Mouse (Mus musculus) hindbrain, embryonic 13.5 days (tissue): ENCODE measurements around the gene Arhgef3. TPM values are rescaled to one million over a fixed set of nuclear protein-coding genes. Genes with fewer than 3 reads are reported as not detected.

Experiments
- ATAC-seq: fragments of 200-750 bp; cut with Nextera tagmentation; 2 replicates; pipeline ENCODE4 v1.8.0; 2017; ENCODE audit warnings: moderate TSS enrichment; ENCODE audit not compliant: low FRiP score
- H3K27ac ChIP-seq: fragments of 300-500 bp; sonication (generic); 2 replicates; pipeline ENCODE4 v1.5.1; 2015; ENCODE audit warnings: inconsistent platforms, mild to moderate bottlenecking, moderate library complexity
- H3K27me3 ChIP-seq: fragments of 300-500 bp; sonication (generic); 2 replicates; pipeline ENCODE4 v1.6.1; 2015; ENCODE audit warnings: mild to moderate bottlenecking, inconsistent platforms
- H3K36me3 ChIP-seq: fragments of 300-500 bp; sonication (generic); 2 replicates; pipeline ENCODE4 v1.6.1; 2015; ENCODE audit warnings: mild to moderate bottlenecking, inconsistent platforms
- H3K4me1 ChIP-seq: fragments of 300-500 bp; sonication (generic); replicated peaks from 2 replicates; pipeline ENCODE4 v1.6.1; 2015; ENCODE audit warnings: inconsistent platforms
- H3K4me2 ChIP-seq: fragments of 300-500 bp; sonication (generic); 2 replicates; pipeline ENCODE4 v1.6.1; 2015; ENCODE audit warnings: inconsistent platforms, mild to moderate bottlenecking, moderate library complexity
- H3K4me3 ChIP-seq: fragments of 300-500 bp; sonication (generic); 2 replicates; pipeline ENCODE4 v1.5.1; 2015; ENCODE audit warnings: mild to moderate bottlenecking, inconsistent platforms
- H3K9ac ChIP-seq: fragments of 300-500 bp; sonication (generic); 2 replicates; pipeline ENCODE4 v1.6.1; 2015; ENCODE audit warnings: mild to moderate bottlenecking, inconsistent platforms
- H3K9me3 ChIP-seq: fragments of 300-500 bp; sonication (generic); 2 replicates; pipeline ENCODE4 v1.6.1; 2016; ENCODE audit warnings: inconsistent platforms
- WGBS: fragments of 180-500 bp; shearing (Covaris S2); methylation state at CpG from one replicate; pipeline ENCODE4 v1.1.7; 2015; 5-methylcytosine and 5-hydroxymethylcytosine counted together
- polyA plus RNA-seq: library from polyadenylated mRNA; unstranded; fragments of >200 nt; fragmentation: Nextera tagmentation; extraction: Ambion mirVana; gene quantifications from 2 replicates; pipeline ENCODE4 v1.2.1, GENCODE M21; 2015

Arhgef3 gene
- polyA plus RNA-seq, 1 experiment from 2014 or later, result 6.2 TPM

- Histone ChIP-seq H3K9ac (no peak overlapping the region), H3K9me3 (no peaks in the 10 kb centered on the region), H3K27ac (no peak overlapping the region), H3K36me3 (no peaks in the 10 kb centered on the region), H3K4me1 (peaks cover 8% of the 10 kb centered on the region), H3K4me3 (no peak overlapping the region), H3K4me2 (no peak overlapping the region), H3K27me3 (no peaks in the 10 kb centered on the region)
- 93% methylated on average over 7 of the region's 7 CpGs for WGBS
- no peak for ATAC-seq
Measured at GRCm38 (mm10) chr14:27147726-27148125, 33.0 kb downstream of the Arhgef3 start.

- Histone ChIP-seq H3K36me3 (no peaks in the 10 kb centered on the region), H3K9ac (no peak overlapping the region), H3K27me3 (no peaks in the 10 kb centered on the region), H3K4me1 (peaks cover 8% of the 10 kb centered on the region), H3K27ac (no peak overlapping the region), H3K9me3 (no peaks in the 10 kb centered on the region), H3K4me2 (no peak overlapping the region), H3K4me3 (no peak overlapping the region)
- 92% methylated on average over 5 of the region's 5 CpGs for WGBS
- no peak for ATAC-seq
Measured at GRCm38 (mm10) chr14:27149401-27149800, 34.7 kb downstream of the Arhgef3 start.

- ATAC-seq, result no peak
- H3K27ac ChIP-seq, result no peak overlapping the region
- 72% methylated on average over 6 of the region's 6 CpGs for WGBS
- no peaks in the 10 kb centered on the region for H3K9me3 ChIP-seq
- H3K4me2 ChIP-seq, result no peak overlapping the region
- no peaks in the 10 kb centered on the region for H3K36me3 ChIP-seq
- H3K4me1 ChIP-seq, result peaks cover 6% of the 10 kb centered on the region
- no peaks in the 10 kb centered on the region for H3K27me3 ChIP-seq
- H3K9ac ChIP-seq, result no peak overlapping the region
- H3K4me3 ChIP-seq, result no peak overlapping the region
Measured at GRCm38 (mm10) chr14:27150011-27150640, 35.4 kb downstream of the Arhgef3 start.

- H3K4me2 ChIP-seq, result no peak overlapping the region
- WGBS, result 61% methylated on average over 8 of the region's 8 CpGs
- no peaks in the 10 kb centered on the region for H3K4me1 ChIP-seq
- no peak overlapping the region for H3K27ac ChIP-seq
- no peak for ATAC-seq
- H3K27me3 ChIP-seq, result no peaks in the 10 kb centered on the region
- no peaks in the 10 kb centered on the region for H3K36me3 ChIP-seq
- H3K9me3 ChIP-seq, result no peaks in the 10 kb centered on the region
- H3K4me3 ChIP-seq, result no peak overlapping the region
- H3K9ac ChIP-seq, result no peak overlapping the region
Measured at GRCm38 (mm10) chr14:27151432-27151831, 36.7 kb downstream of the Arhgef3 start.

GRCm38 (mm10) chr14:27155088-27155487, 40.4 kb downstream of the Arhgef3 start:
- Histone ChIP-seq H3K4me3 (no peak overlapping the region), H3K27ac (no peak overlapping the region), H3K27me3 (no peaks in the 10 kb centered on the region), H3K9ac (no peak overlapping the region), H3K36me3 (no peaks in the 10 kb centered on the region), H3K4me2 (no peak overlapping the region), H3K9me3 (no peaks in the 10 kb centered on the region), H3K4me1 (no peaks in the 10 kb centered on the region)
- 80% methylated on average over 6 of the region's 6 CpGs for WGBS
- no peak for ATAC-seq

GRCm38 (mm10) chr14:27156032-27156431, 41.3 kb downstream of the Arhgef3 start:
- no peak overlapping the region for H3K9ac ChIP-seq
- H3K4me2 ChIP-seq, result no peak overlapping the region
- 88% methylated on average over 6 of the region's 6 CpGs for WGBS
- H3K4me1 ChIP-seq, result no peaks in the 10 kb centered on the region
- no peak overlapping the region for H3K27ac ChIP-seq
- H3K27me3 ChIP-seq, result no peaks in the 10 kb centered on the region
- H3K36me3 ChIP-seq, result no peaks in the 10 kb centered on the region
- ATAC-seq, result no peak
- no peaks in the 10 kb centered on the region for H3K9me3 ChIP-seq
- H3K4me3 ChIP-seq, result no peak overlapping the region

- WGBS, result 76% methylated on average over 3 of the region's 3 CpGs
- Histone ChIP-seq H3K4me3 (no peak overlapping the region), H3K27me3 (no peaks in the 10 kb centered on the region), H3K27ac (no peak overlapping the region), H3K9me3 (no peaks in the 10 kb centered on the region), H3K9ac (no peak overlapping the region), H3K4me1 (no peaks in the 10 kb centered on the region), H3K36me3 (no peaks in the 10 kb centered on the region), H3K4me2 (no peak overlapping the region)
- ATAC-seq, result no peak
Measured at GRCm38 (mm10) chr14:27158133-27158532, 43.4 kb downstream of the Arhgef3 start.

- Histone ChIP-seq H3K9ac (no peak overlapping the region), H3K4me2 (no peak overlapping the region), H3K27ac (no peak overlapping the region), H3K4me1 (no peaks in the 10 kb centered on the region), H3K4me3 (no peak overlapping the region), H3K27me3 (no peaks in the 10 kb centered on the region), H3K36me3 (no peaks in the 10 kb centered on the region), H3K9me3 (no peaks in the 10 kb centered on the region)
- ATAC-seq, result no peak
- WGBS, result 88% methylated on average over 2 of the region's 2 CpGs
Measured at GRCm38 (mm10) chr14:27158782-27159181, 44.1 kb downstream of the Arhgef3 start.

GRCm38 (mm10) chr14:27160762-27161161, 46.1 kb downstream of the Arhgef3 start:
- no peak overlapping the region for H3K27ac ChIP-seq
- H3K27me3 ChIP-seq, result no peaks in the 10 kb centered on the region
- no peaks in the 10 kb centered on the region for H3K36me3 ChIP-seq
- H3K4me1 ChIP-seq, result no peaks in the 10 kb centered on the region
- ATAC-seq, result no peak
- H3K4me2 ChIP-seq, result no peak overlapping the region
- H3K9ac ChIP-seq, result no peak overlapping the region
- 89% methylated on average over 7 of the region's 7 CpGs for WGBS
- no peak overlapping the region for H3K4me3 ChIP-seq
- no peaks in the 10 kb centered on the region for H3K9me3 ChIP-seq

GRCm38 (mm10) chr14:27164639-27165038, 49.9 kb downstream of the Arhgef3 start:
- Histone ChIP-seq H3K27me3 (no peaks in the 10 kb centered on the region), H3K36me3 (no peaks in the 10 kb centered on the region), H3K27ac (no peak overlapping the region), H3K4me3 (no peak overlapping the region), H3K4me2 (no peak overlapping the region), H3K4me1 (peaks cover 8% of the 10 kb centered on the region), H3K9ac (no peak overlapping the region), H3K9me3 (no peaks in the 10 kb centered on the region)
- no peak for ATAC-seq
- 88% methylated on average over 6 of the region's 6 CpGs for WGBS

GRCm38 (mm10) chr14:27166751-27167150, 52.1 kb downstream of the Arhgef3 start:
- peaks cover 8% of the 10 kb centered on the region for H3K4me1 ChIP-seq
- no peak overlapping the region for H3K4me2 ChIP-seq
- H3K9ac ChIP-seq, result no peak overlapping the region
- H3K27ac ChIP-seq, result peak overlapping the region; percentile 69
- peak; percentile 87 for ATAC-seq
- H3K9me3 ChIP-seq, result no peaks in the 10 kb centered on the region
- no peaks in the 10 kb centered on the region for H3K36me3 ChIP-seq
- 56% methylated on average over 8 of the region's 8 CpGs for WGBS
- H3K4me3 ChIP-seq, result no peak overlapping the region
- H3K27me3 ChIP-seq, result no peaks in the 10 kb centered on the region

GRCm38 (mm10) chr14:27167177-27167576, 52.5 kb downstream of the Arhgef3 start:
- Histone ChIP-seq H3K9me3 (no peaks in the 10 kb centered on the region), H3K27me3 (no peaks in the 10 kb centered on the region), H3K36me3 (no peaks in the 10 kb centered on the region), H3K9ac (no peak overlapping the region), H3K4me3 (no peak overlapping the region), H3K27ac (peak overlapping the region; percentile 69), H3K4me2 (no peak overlapping the region), H3K4me1 (peaks cover 8% of the 10 kb centered on the region)
- WGBS, result 63% methylated on average over 4 of the region's 4 CpGs
- ATAC-seq, result peak; percentile 61

GRCm38 (mm10) chr14:27168387-27168786, 53.7 kb downstream of the Arhgef3 start:
- Histone ChIP-seq H3K4me1 (peaks cover 8% of the 10 kb centered on the region), H3K27ac (no peak overlapping the region), H3K9me3 (no peaks in the 10 kb centered on the region), H3K4me2 (no peak overlapping the region), H3K9ac (no peak overlapping the region), H3K27me3 (no peaks in the 10 kb centered on the region), H3K4me3 (no peak overlapping the region), H3K36me3 (no peaks in the 10 kb centered on the region)
- WGBS, result 87% methylated on average over 5 of the region's 5 CpGs
- no peak for ATAC-seq
